9 mouse cellular contexts compared by ENCODE assay signal in the genomic region with DNA sequence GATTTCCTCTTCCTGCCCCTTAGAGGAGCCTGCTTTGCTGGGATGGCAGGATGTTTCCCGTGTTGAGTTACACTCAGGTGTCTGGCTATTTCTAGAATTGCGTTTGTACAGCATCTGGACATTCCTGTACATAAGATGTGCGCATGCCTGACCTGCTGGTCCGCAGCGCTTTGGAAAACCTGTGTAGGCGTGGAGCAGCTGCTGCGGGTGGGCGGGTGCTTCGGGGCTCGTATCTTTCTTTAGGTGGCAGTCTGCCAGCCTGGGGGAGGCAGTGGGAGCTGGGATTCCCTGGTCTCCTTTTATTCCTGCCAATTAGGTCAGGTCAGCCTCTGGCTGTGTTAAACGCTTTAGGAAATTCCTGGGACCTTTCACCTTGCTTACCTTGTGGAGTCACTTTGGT. TPM values are rescaled to one million over a fixed set of nuclear protein-coding genes. Genes with fewer than 3 reads are reported as not detected.
A peak's percentile ranks its signal among the peaks of the same experiment; 100 is the strongest.
DNase-seq lines count a peak whose midpoint lies in the region; ATAC-seq and TF ChIP-seq lines count a peak whose summit lies in the region.
"Had no signal": no experiment of that assay in that cellular context is flagged by ENCODE, and none has a peak within 500 bp of the region (broad histone marks: within the 10 kb centered on the region; RNA-seq: fewer than 3 reads in every experiment).

No protein-coding gene starts in this region.

- no peaks in the 10 kb centered on the region for H3K9me3 ChIP-seq in intestine, embryonic 14.5 days (ENCODE audit: control insufficient read depth, low read length)
- no peaks in the 10 kb centered on the region for H3K9me3 ChIP-seq in intestine, postnatal 0 days (ENCODE audit: control insufficient read depth)
- H3K9me3 ChIP-seq in intestine, embryonic 15.5 days = no peaks in the 10 kb centered on the region
- H3K9me3 ChIP-seq in lung, embryonic 16.5 days (ENCODE audit: control insufficient read depth, low read length) = no peaks in the 10 kb centered on the region
- H3K9me3 ChIP-seq: G1E had no signal

- no peaks in the 10 kb centered on the region for H3K36me3 ChIP-seq in intestine, embryonic 14.5 days (ENCODE audit: control insufficient read depth, insufficient read depth, low read length)
- H3K36me3 ChIP-seq in intestine, postnatal 0 days (ENCODE audit: control insufficient read depth, insufficient read depth) = no peaks in the 10 kb centered on the region
- H3K36me3 ChIP-seq in intestine, embryonic 15.5 days = no peaks in the 10 kb centered on the region
- no peaks in the 10 kb centered on the region for H3K36me3 ChIP-seq in lung, embryonic 16.5 days (ENCODE audit: control insufficient read depth, insufficient read depth, low read length)
- H3K36me3 ChIP-seq: G1E had no signal

- no peaks in the 10 kb centered on the region for H3K27me3 ChIP-seq in intestine, embryonic 14.5 days (replicated peaks; ENCODE audit: control insufficient read depth, insufficient read depth, low read length)
- H3K27me3 ChIP-seq in intestine, postnatal 0 days (replicated peaks; ENCODE audit: control insufficient read depth, insufficient read depth, low read length) = no peaks in the 10 kb centered on the region
- no peaks in the 10 kb centered on the region for H3K27me3 ChIP-seq in intestine, embryonic 15.5 days (replicated peaks)
- H3K27me3 ChIP-seq in lung, embryonic 16.5 days (ENCODE audit: control insufficient read depth, insufficient read depth, low read depth, low read length) = no peaks in the 10 kb centered on the region

- no peak for DNase-seq in intestine, embryonic 14.5 days (ENCODE audit: low spot score)
- DNase-seq in brain, adult 2 months (ENCODE audit: low read depth, low spot score) = peak; percentile 58
- DNase-seq in spleen, postnatal 4 days (ENCODE audit: low spot score in 2 of 2) = no peak

- H3K27ac ChIP-seq in intestine, embryonic 14.5 days (ENCODE audit: low read depth) = no peak overlapping the region
- no peak overlapping the region for H3K27ac ChIP-seq in intestine, postnatal 0 days (ENCODE audit: low read depth, low read length)
- H3K27ac ChIP-seq in intestine, embryonic 15.5 days = no peak overlapping the region
- no peak overlapping the region for H3K27ac ChIP-seq in lung, embryonic 16.5 days (ENCODE audit: low read length)

- no peak overlapping the region for H3K4me3 ChIP-seq in intestine, embryonic 14.5 days (ENCODE audit: low read depth, low read length)
- H3K4me3 ChIP-seq in intestine, postnatal 0 days (ENCODE audit: low read depth, low read length) = no peak overlapping the region
- H3K4me3 ChIP-seq in intestine, embryonic 15.5 days (replicated peaks) = no peak overlapping the region
- no peak overlapping the region for H3K4me3 ChIP-seq in lung, embryonic 16.5 days (ENCODE audit: low read length)

- WGBS in intestine, embryonic 14.5 days = 40% methylated on average over 11 of the region's 11 CpGs
- 32% methylated on average over 11 of the region's 11 CpGs for WGBS in intestine, postnatal 0 days
- 23% methylated on average over 11 of the region's 11 CpGs for WGBS in intestine, embryonic 15.5 days
- 13% methylated on average over 11 of the region's 11 CpGs for WGBS in lung, embryonic 16.5 days

- ATAC-seq in intestine, embryonic 14.5 days (replicated peaks; ENCODE audit: low FRiP score, low TSS enrichment, low read depth) = no peak
- ATAC-seq in intestine, postnatal 0 days = no peak
- ATAC-seq in intestine, embryonic 15.5 days = 0 out of 2 replicates have a peak, but pooled peaks have one; percentile 44
- peak; percentile 36; the same call in 1 of the 2 replicates for ATAC-seq in lung, embryonic 16.5 days (ENCODE audit: low read depth)
- no peak for ATAC-seq in CD4-positive, CD25-positive, alpha-beta regulatory T cell, adult 4 months
- ATAC-seq in monocyte, adult 5-6 weeks (replicated peaks; ENCODE audit: insufficient number of reproducible peaks, low FRiP score, low TSS enrichment, poor library complexity, severe bottlenecking) = no peak

- H3K4me2 ChIP-seq in intestine, embryonic 14.5 days (ENCODE audit: low read length) = peak overlapping the region; percentile 22; the same call in 1 of the 2 replicates
- no peak overlapping the region; the same call in 1 of the 2 replicates for H3K4me2 ChIP-seq in intestine, postnatal 0 days (replicated peaks; ENCODE audit: low read depth)
- peak overlapping the region; percentile 28; the same call in 1 of the 2 replicates for H3K4me2 ChIP-seq in intestine, embryonic 15.5 days (replicated peaks)
- H3K4me2 ChIP-seq in lung, embryonic 16.5 days (ENCODE audit: low read depth, low read length) = no peak overlapping the region

- no peak for TF ChIP-seq CTCF in intestine, postnatal 0 days (IDR thresholded peaks at IDR 0.05; ENCODE audit: low read depth)

- no peak overlapping the region for H3K9ac ChIP-seq in intestine, embryonic 14.5 days (ENCODE audit: low read length)
- H3K9ac ChIP-seq in intestine, postnatal 0 days (ENCODE audit: low read depth, low read length) = no peak overlapping the region
- H3K9ac ChIP-seq in intestine, embryonic 15.5 days = no peak overlapping the region
- no peak overlapping the region for H3K9ac ChIP-seq in lung, embryonic 16.5 days (ENCODE audit: low read length)

- peaks cover 19% of the 10 kb centered on the region for H3K4me1 ChIP-seq in intestine, embryonic 14.5 days (replicated peaks; ENCODE audit: control insufficient read depth, insufficient read depth, low read length)
- no peaks in the 10 kb centered on the region for H3K4me1 ChIP-seq in intestine, postnatal 0 days (replicated peaks; ENCODE audit: control insufficient read depth, insufficient read depth, low read length)
- peaks cover 8% of the 10 kb centered on the region for H3K4me1 ChIP-seq in intestine, embryonic 15.5 days (replicated peaks)
- H3K4me1 ChIP-seq in lung, embryonic 16.5 days (replicated peaks; ENCODE audit: control insufficient read depth, insufficient read depth, low read length) = peaks cover 6% of the 10 kb centered on the region

RNA-seq across cellular contexts. Expression of a gene that starts 39.6 kb away (rescaled TPM):
- polyA plus RNA-seq in intestine, embryonic 14.5 days (2014; fragmentation: Nextera tagmentation; extraction: Ambion mirVana) = 49.1 and 50.3 TPM in 2 replicates
- polyA plus RNA-seq in intestine, postnatal 0 days (2015; fragmentation: Nextera tagmentation; extraction: Ambion mirVana) = 21.2 and 26.7 TPM in 2 replicates
- 46.2 and 47.0 TPM in 2 replicates for polyA plus RNA-seq in intestine, embryonic 15.5 days (2015; fragmentation: Nextera tagmentation; extraction: Ambion mirVana)
- 42.2 and 45.4 TPM in 2 replicates for polyA plus RNA-seq in lung, embryonic 16.5 days (2015; fragmentation: Nextera tagmentation; extraction: Ambion mirVana)
- polyA plus RNA-seq in CD4-positive, CD25-positive, alpha-beta regulatory T cell, adult 4 months (2017; shearing (Covaris generic)) = 1 to 10 TPM; 2.4 to 4.8 TPM
- 1.3 to 8.7 TPM (median 3.9 TPM) in 3 replicates for total RNA-seq in monocyte, adult 5-6 weeks (2017)

Comparison
In these comparisons a context has a peak if more than half of its experiments do, and no peak if none do; other contexts are left out.
1. ATAC-seq: peak in intestine, embryonic 15.5 days (single experiment) and lung, embryonic 16.5 days (single experiment); none in intestine, embryonic 14.5 days (single experiment), intestine, postnatal 0 days (single experiment), CD4-positive, CD25-positive, alpha-beta regulatory T cell, adult 4 months (single experiment) and monocyte, adult 5-6 weeks (single experiment).
2. H3K4me2 ChIP-seq: peak in intestine, embryonic 14.5 days (single experiment) and intestine, embryonic 15.5 days (single experiment); none in intestine, postnatal 0 days (single experiment) and lung, embryonic 16.5 days (single experiment).